Mouse (Mus musculus) frontal cortex, postnatal 36 days (tissue): ENCODE measurements around the gene Plp2.
"Not testable (repeated sequence)": the region's sequence is repeated elsewhere in the genome, so short reads cannot be mapped to it uniquely, and the experiment has no call there.

Source experiments
- DNase-seq, 2 experiments: peaks; one replicate each; pipeline ENCODE4 v3.0.0; 2022; ENCODE audit warnings: low spot score in 2 of 2

Plp2 gene

GRCm38 (mm10) chrX:7670921-7671623 lies at the start of gene Plp2:
TSS of gene Plp2 (minus strand) at chrX:7671390.
- no peak for DNase-seq

GRCm38 (mm10) chrX:7716058-7716457 lies 44.9 kb upstream of the Plp2 start:
- DNase-seq: not testable (repeated sequence)

GRCm38 (mm10) chrX:7714135-7714899 lies 43.1 kb upstream of the Plp2 start, which contains the start of gene Wdr45:
TSS of gene Wdr45 (plus strand) at chrX:7714333.
- peak; percentile 84 to 93 for DNase-seq

- not testable (repeated sequence) for DNase-seq
Observed at GRCm38 (mm10) chrX:7713764-7714134, 42.6 kb upstream of the Plp2 start.

DNA sequence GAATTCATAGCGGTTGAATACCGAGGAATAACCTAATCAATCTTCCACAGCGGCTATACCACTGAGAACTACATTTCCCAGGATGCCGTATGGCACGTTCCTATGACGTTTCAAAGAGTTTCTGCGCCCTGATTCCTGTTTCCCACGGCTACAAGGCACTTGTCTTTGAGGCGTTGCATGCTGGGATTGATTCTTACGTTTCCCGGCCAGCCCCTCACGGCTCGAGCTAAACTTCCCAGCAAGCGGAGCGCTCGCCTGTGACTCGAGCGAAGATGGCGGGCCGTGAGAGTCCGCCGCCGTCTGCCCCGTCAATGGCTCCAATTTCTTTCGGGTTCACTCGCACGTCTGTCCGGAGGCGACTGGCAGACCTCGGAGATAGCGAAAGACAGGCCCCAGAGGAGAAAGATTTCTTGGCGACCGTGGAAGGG lies 25.8 kb upstream of the Plp2 start, which contains the start of gene Gpkow:
Gene Gpkow, plus strand, starts transcription at position 178 of the 428 bp plus-strand sequence.
- peak; percentile 77 to 88 for DNase-seq

GRCm38 (mm10) chrX:7696520-7696919 lies 25.3 kb upstream of the Plp2 start:
- no peak for DNase-seq

DNA sequence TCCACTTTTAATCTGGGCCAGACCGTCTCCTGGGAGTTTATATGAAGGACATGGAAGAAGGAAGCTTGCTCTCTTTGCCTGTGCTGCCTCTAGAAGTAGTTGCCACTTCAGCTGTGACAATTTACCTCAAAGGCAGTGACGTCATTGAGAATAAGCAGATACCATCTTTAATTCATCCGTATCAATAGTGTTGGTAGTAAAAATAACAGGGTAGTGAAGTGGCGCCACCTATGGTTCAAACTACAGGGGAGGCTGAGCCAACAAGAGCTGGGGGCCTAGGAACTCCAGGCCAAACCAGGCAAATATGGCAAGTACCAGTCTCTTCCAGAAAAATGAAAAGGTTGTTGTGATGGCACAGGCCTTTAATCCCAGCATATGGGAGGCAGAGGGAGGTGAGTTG lies 21.7 kb upstream of the Plp2 start:
- DNase-seq: no peak

DNA sequence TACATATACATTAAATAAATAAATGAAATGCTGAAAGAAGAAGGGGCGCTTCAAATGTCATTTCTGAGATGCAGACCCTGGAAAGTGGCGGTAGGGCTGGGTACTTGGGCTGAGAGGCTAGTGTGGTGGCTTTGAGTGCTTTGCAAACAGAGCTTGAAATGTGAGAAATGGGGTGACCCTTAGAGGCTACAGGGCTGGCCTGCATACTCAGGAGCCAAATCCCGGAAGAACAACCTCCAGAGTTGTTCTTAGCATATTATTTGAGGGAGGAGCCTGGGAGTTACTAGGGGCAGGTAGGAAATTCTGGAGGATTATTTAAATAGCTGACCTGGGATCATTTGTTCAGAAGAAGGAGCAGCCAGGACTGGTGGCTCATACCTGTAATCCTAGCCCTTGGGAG lies 19.3 kb upstream of the Plp2 start:
- DNase-seq: no peak

DNA sequence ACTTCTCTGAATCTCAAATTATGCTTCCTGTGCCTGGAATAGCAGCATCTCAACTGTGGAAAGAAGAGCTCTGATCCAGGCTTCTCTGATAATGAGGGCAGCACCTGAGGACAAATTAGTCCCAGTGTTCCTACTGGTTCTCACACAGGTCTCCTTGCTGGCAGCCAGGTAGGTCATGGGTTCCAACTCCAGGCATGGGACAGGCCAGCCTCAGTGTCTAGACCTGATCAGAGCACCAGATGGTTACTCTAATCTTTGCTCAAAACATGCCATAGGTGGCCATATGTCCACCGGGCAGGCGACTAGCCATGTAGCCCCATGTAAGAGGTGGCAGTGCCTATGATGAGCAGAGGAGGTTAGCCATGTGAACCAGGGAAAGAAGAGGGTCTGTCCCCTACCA lies 17.1 kb upstream of the Plp2 start:
- no peak for DNase-seq

DNA sequence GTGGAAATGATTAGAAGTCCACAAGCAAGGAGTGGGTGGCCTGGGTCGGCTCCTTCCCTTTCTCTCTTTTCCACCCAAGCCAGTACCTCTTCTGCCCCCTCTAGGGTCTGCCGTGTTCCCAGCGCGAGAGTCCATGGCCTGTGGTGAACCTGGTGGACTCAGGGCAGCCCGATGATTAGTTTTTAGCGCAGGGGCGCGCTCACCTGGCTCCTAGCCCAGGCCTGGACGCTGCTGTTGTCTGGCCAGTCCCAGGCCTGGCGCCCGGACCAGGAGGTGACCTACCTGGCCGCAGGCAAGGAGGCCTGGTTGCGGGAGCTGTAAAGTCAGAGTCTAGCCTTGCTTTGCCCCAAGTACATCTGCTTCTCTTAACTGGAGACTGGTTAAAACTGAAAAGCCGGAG lies 9.7 kb upstream of the Plp2 start, which contains the start of gene Magix:
Gene Magix, minus strand, starts transcription at position 388 of the 400 bp plus-strand sequence.
- no peak for DNase-seq

DNA sequence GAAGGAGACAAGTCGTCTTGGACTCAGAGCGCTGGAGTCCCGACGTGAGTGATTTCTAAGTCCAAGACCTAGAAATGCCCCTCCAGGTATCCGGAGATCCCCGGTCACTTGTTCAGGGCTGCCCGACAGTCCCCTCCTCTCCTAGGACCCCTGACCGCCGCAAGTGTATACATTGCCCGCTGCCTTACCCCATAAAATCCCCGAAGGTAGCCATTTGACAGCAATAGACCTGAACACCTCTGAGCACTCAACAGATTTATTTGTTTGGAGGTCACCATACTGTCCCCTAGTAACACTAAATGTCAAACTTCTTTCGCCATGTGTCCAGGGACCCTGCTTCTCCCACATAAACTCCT lies 8.8 kb upstream of the Plp2 start:
- no peak for DNase-seq

- peak; percentile 80 to 89 for DNase-seq
Observed at GRCm38 (mm10) chrX:7679405-7680056, 8.3 kb upstream of the Plp2 start.

GRCm38 (mm10) chrX:7678986-7679385 lies 7.8 kb upstream of the Plp2 start:
- DNase-seq: no peak

GRCm38 (mm10) chrX:7675001-7675380 lies 3.8 kb upstream of the Plp2 start:
- DNase-seq: no peak

DNA sequence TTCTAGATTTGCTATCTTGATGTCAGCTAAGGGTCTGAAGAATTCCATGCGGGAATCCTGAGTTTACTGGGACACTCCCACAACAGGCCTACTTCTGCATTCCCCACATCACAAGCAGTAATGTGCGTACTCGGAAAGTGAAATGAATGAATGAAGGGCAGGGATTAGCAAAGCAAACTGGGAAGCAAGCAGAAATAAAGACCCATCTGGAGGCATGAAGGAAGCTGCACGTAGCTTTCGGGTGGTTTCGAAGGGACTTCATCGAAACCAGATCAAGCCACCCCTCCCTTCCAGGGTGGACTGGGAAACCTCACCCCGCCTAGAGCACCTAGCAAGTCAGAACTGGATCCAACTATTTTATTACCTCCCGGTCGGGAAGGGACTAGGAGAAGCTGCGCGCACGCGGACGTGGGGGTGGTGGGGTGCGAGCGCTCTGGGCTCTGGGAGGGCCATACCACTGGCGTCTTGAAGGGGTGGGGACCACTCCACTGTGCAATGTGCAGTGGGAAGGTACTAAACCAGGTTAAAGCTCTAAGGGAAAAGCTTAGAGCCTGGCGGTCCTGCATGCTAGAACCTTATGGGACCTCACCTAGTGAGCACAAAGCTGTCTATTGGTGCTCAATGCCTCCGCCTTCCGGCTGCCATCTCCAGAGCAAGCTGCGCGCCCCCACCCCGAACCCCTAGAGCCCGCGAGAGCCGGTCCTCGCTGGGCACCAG lies 3.3 kb upstream of the Plp2 start:
- no peak for DNase-seq

DNA sequence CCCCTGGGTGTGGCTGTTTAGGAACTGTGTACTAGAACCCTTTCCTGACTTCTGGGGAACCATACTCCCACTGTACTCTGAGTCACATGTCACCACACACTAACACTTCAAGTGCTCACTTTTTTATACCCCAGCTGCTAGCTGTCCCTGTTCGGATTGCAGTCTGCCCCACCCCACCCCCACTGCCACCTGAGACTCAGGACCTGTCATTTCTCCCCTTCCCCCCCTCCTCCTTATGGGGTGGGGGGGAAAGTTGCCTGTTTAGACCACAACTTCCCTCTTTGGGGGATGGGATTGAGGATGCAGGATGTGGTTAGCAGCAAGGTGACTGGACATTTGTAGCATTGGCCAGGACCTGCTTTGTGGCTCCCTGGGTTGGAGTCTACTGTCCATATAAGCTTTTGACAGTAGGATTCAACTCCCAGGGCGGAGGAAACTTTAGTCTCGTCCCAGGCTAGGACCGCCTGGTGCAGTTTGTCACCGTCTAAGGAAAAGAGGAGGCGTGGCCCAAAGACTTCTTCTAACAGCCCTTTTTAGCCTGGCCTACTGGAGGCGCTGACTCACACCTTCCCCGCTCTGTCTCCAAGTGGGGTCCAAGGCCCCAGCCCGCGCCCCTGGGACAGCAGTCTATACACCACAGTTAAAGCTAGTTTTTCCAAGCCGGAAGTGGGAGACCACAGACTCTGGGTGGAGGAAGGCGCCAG lies 2.5 kb upstream of the Plp2 start:
- no peak for DNase-seq

- no peak for DNase-seq
Observed at GRCm38 (mm10) chrX:7672739-7673138, 1.5 kb upstream of the Plp2 start.

DNA sequence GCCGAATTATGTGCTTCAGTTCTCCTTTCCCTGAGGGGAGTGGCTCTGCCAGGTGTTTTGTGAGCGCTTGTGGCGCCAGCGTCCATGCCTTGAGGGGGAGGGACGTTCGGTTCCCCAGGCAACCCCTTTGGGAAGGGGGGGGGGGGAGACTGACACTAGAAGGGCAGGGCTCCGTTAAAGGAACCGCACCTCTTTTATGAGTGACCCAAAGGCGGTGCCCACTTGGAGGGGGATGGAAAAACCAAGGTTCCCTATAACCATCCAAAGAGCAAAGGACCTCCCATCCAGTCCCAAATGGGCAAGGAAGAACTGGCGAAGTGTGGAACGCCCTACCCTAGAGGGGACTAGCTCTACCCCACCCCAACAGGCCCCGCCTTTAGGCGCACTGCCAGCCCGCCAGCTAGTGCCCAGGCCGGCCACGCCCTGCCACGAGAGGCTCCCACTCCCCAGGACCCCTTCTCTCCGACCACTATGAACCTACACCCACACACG lies 754 bp downstream of the Plp2 start:
- peak in 1 of 2 experiments; percentile 30 for DNase-seq

- DNase-seq: no peak
Observed at GRCm38 (mm10) chrX:7665739-7666502, 5.3 kb downstream of the Plp2 start.

DNA sequence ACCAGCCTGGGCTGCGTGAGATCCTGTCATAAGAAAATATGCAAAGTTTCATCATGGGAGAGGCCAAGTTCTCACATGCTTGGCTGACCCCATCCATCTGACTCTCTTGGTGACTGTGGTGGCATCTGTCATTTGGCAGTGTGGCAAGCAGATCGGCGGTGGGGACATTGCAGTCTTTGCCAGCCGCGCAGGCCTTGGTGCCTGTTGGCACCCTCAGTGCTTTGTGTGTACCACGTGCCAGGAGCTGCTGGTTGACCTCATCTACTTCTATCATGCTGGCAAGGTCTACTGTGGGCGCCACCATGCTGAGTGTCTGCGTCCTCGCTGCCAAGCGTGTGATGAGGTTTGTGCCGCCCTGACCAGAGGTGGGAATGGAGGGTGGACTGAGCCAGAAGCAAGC lies 6.4 kb downstream of the Plp2 start:
- no peak for DNase-seq
